Mouse (Mus musculus): ENCODE data around the gene Cdx4.

DNA sequence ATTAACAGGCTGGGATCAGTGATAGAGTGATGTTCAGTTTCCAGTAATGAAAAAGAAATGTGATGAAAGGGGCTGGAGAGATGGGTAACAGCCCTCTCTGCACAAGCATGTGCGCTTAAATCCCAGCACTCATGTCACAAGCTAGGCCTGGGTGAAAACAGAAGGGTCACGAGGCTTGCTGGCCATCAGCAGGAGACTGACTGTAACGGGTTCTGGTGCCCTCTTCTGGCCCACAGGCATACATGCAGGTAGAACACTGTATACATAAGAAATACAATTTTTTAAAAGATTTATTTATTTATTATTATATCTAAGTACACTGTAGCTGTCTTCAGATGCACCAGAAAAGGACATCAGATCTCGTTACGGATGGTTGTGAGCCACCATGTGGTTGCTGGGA is 53.1 kb downstream of the Cdx4 start:
- no peak for TF ChIP-seq GATA1 (IDR thresholded peaks at IDR 0.05; ENCODE audit: low read length)
- no peak for TF ChIP-seq TAL1 (IDR thresholded peaks at IDR 0.05; ENCODE audit: low read length)
